Mouse (Mus musculus) lung, adult 2 months (tissue): ENCODE measurements around the gene Gclm.

Source experiments
- CTCF ChIP-seq: fragments of 200-500 bp; IDR thresholded peaks from 2 replicates; pipeline ENCODE4 v1.5.1; 2011; ENCODE audit warnings: mild to moderate bottlenecking, low read length, control low read depth; ENCODE audit not compliant: insufficient read depth
- POLR2A ChIP-seq: fragments of 200-500 bp; IDR thresholded peaks from 2 replicates; pipeline ENCODE4 v1.6.1; 2011; ENCODE audit warnings: low read depth, mild to moderate bottlenecking, control low read depth, low read length, borderline replicate concordance; ENCODE audit errors: extremely low read depth

- TF ChIP-seq POLR2A (no peak), CTCF (peak; percentile 84)
Observed at GRCm38 (mm10) chr3:122312078-122312477, 66.7 kb downstream of the Gclm start.
